Mouse (Mus musculus) splenic B cell, adult 2 months (primary cell): ENCODE measurements around the gene Cc2d2b.

Experiments
- DNase-seq: peaks from one replicate; pipeline ENCODE4 v3.0.0-alpha.2; 2011; ENCODE audit warnings: low read depth, low spot score
- H3K27me3 ChIP-seq: 2 replicates; pipeline ENCODE4 v1.6.1; 2012; ENCODE audit warnings: mild to moderate bottlenecking, low read length, moderate library complexity, mixed read lengths; ENCODE audit not compliant: control insufficient read depth, poor library complexity, insufficient read depth, severe bottlenecking
- H3K36me3 ChIP-seq: 2 replicates; pipeline ENCODE4 v1.6.1; 2012; ENCODE audit warnings: mild to moderate bottlenecking, low read length, moderate library complexity, mixed read lengths; ENCODE audit not compliant: control insufficient read depth, poor library complexity, insufficient read depth, severe bottlenecking

Cc2d2b gene

DNA sequence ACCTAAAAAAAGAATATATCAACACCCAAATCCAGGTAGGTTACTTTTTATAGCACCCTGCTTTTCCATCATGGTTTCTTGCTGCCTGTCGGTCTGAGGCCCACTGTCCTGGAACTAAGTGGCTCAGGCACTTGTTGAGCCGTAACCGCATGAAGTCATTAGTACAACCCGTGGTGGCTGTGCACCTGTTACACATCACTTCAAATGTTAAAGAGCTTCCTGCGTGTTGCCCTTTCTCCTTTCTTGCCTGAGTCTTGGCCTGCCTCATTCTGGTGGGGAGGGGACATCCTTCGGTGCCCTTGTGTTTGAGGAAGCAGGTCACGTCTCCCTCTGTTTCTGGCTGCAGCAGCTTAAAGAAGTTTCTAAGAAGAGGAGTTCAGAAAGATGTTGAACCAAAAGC is 61.3 kb downstream of the Cc2d2b start:
- Histone ChIP-seq H3K36me3 (no peaks in the 10 kb centered on the region; the same call in 1 of the 2 replicates), H3K27me3 (no peaks in the 10 kb centered on the region)
- peak; percentile 79 for DNase-seq

DNA sequence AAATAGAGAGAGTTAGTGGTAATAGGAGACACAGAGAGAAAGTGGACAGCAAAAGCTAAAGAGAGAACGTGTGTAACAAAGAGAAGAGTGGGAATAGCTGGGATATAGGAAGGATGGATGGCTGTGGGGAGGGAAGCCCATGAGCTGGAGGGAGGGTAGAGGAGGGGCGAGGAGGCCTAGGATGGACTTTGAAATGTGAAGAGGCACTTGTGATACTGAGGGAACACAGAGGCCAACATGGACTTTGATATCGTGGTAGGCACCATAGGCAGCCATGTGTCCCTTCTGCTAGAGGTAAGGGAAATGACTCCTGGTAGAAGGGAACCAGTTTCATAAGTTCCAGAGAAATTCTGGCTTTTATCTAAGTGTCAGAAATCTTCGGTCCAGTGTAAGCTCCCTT is 63.3 kb downstream of the Cc2d2b start:
- peaks cover 5% of the 10 kb centered on the region for H3K36me3 ChIP-seq
- no peak for DNase-seq
- H3K27me3 ChIP-seq, result no peaks in the 10 kb centered on the region

- peaks cover 5% of the 10 kb centered on the region for H3K36me3 ChIP-seq
- no peaks in the 10 kb centered on the region for H3K27me3 ChIP-seq
- DNase-seq, result no peak
Measured at GRCm38 (mm10) chr19:40812778-40813177, 64.2 kb downstream of the Cc2d2b start.

DNA sequence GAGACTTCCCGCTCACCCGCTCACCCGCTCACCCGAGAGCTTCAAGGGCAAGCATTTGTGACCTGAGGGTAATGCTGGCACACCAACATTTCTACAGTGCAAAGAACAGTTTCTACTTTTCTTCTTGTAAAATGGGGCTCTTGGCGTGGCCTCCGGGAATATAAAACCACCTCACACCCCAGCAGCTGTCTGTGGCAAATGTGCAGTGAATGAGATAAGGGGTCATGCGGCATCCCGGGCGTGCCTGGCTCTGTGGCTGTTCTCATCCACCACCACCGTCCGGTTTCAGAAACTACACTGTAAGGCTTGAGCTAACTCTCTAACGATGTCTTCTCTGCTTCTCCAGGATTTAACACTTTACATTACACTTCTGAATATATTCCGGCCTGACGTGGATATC is 64.8 kb downstream of the Cc2d2b start:
- no peaks in the 10 kb centered on the region for H3K27me3 ChIP-seq
- peaks cover 5% of the 10 kb centered on the region for H3K36me3 ChIP-seq
- no peak for DNase-seq

DNA sequence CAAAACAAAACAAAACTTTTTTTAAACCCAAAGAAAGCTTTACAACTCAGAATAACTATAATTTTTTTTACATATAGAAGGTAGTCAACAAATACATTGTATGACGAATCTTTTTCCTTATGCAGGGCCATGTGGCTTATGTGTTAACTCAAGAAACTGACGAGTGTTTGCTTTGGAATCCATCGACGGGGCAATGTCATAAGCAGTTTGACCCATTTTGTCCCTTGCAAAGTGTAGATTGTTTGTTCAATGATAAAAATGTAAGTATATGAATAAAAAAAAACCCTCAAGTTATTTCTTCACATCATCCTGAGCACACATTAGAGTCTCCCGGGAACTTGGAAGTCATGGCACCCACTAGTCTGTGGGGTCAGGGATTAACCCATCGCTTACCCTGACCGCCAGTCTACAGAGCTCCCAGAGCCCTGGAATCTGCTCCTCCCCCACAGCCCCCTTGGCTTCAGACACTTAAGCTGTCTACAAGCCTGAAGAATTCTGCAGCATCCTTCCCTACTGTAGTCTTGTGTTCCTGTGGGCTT is 67.2 kb downstream of the Cc2d2b start:
- peaks cover 5% of the 10 kb centered on the region for H3K36me3 ChIP-seq
- no peak for DNase-seq
- H3K27me3 ChIP-seq, result no peaks in the 10 kb centered on the region

DNA sequence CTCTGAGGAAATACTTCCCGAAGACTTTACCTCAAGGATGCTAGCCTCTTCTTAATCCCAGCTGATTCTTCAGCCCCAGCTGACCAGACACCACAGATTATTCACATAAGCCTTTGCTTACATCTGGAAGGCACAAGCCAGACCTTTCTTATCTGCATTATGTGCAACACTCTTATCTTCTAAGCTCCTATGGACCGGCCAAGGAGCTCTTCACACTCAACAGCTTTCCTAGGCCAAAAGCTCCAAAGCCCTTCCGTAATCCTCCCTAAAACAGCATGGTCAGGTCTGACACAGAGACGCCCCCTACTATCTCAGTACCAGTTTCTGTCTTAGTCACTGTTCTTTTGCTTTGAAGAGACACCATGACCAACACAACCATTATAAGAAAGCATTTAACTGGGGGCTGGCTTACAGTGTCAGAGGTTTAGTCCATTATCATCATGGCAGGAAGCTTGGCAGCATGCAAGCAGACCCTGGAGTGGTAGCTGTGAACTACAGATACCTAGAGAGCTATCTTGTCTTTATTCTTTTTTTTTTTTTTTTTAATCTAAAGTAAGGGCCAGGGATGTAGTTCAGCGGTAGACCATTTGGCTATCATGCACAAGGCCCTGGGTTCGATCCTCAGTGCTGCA is 69.5 kb downstream of the Cc2d2b start:
- Histone ChIP-seq H3K36me3 (peaks cover 5% of the 10 kb centered on the region), H3K27me3 (no peaks in the 10 kb centered on the region)
- no peak for DNase-seq

GRCm38 (mm10) chr19:40818764-40819163 is 70.2 kb downstream of the Cc2d2b start:
- peak; percentile 88 for DNase-seq
- H3K27me3 ChIP-seq, result no peaks in the 10 kb centered on the region
- peaks cover 5% of the 10 kb centered on the region for H3K36me3 ChIP-seq

DNA sequence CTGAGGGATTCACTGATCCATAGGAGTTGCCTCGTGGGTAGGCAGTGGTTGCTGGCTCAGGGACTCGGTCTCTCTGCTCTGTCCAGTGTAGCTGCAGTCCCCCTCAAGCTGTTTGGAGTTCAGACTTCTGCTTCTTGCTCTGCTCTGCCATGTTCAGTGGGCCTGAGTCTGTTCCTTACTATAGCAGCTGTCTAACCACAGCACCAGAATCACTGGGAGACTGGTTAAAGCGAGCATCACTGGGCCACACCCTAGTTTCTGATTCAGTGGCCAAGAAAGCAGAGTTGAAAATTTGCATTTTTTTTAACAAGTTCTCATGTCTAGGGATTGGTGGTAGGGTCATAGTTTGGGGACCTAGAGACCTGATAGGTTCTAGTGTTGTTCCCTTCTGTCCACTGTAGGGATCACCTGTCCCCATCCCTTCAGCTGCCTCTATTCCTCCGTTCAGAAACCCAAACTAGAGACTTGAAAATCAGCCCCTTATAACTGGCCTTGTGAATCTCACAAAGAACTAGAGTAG is 72.8 kb downstream of the Cc2d2b start:
- DNase-seq, result peak; percentile 73
- Histone ChIP-seq H3K27me3 (no peaks in the 10 kb centered on the region), H3K36me3 (no peaks in the 10 kb centered on the region; the same call in 1 of the 2 replicates)

DNA sequence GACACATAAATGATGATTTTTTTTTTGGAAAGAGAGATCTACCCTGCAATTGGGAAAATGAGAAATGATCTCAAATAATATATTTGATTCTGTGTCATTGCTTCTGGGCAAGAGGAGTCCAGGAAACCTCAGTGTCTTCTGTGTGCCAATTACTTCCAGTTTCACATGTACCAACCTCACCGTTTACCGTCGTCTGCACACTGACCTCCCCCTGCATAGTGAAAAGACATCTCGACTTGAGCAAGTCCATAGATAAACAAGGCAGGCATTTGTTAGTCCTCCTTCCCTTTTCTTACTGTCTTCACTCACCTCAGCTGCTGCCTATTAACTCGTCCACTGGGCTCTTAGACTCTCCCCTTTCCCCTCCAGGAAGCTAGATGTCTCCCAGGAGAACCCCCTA is 77.1 kb downstream of the Cc2d2b start:
- peak; percentile 44 for DNase-seq
- Histone ChIP-seq H3K36me3 (no peaks in the 10 kb centered on the region), H3K27me3 (no peaks in the 10 kb centered on the region)

DNA sequence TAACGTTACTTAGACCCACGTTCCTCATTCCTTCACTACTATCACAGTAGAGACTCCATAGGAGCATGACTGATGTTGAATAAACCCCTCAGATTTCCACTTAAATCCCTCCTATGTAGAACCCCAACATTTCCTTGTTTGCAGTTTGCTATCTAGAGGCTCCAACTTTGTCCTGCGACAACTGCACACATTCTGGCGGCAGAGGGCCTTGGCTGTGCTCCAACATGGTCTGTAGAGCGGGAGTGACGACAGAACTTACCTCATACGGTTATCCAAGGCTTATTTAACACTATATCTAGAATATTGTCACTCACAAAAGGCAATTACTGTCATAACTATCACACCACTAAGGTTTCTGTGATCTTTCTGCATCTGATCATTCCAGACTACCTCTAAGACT is 78.2 kb downstream of the Cc2d2b start:
- no peaks in the 10 kb centered on the region for H3K36me3 ChIP-seq
- no peak for DNase-seq
- no peaks in the 10 kb centered on the region for H3K27me3 ChIP-seq

GRCm38 (mm10) chr19:40830198-40830597 is 81.6 kb downstream of the Cc2d2b start:
- H3K36me3 ChIP-seq, result no peaks in the 10 kb centered on the region; the same call in 1 of the 2 replicates
- no peaks in the 10 kb centered on the region for H3K27me3 ChIP-seq
- DNase-seq, result peak; percentile 25

DNA sequence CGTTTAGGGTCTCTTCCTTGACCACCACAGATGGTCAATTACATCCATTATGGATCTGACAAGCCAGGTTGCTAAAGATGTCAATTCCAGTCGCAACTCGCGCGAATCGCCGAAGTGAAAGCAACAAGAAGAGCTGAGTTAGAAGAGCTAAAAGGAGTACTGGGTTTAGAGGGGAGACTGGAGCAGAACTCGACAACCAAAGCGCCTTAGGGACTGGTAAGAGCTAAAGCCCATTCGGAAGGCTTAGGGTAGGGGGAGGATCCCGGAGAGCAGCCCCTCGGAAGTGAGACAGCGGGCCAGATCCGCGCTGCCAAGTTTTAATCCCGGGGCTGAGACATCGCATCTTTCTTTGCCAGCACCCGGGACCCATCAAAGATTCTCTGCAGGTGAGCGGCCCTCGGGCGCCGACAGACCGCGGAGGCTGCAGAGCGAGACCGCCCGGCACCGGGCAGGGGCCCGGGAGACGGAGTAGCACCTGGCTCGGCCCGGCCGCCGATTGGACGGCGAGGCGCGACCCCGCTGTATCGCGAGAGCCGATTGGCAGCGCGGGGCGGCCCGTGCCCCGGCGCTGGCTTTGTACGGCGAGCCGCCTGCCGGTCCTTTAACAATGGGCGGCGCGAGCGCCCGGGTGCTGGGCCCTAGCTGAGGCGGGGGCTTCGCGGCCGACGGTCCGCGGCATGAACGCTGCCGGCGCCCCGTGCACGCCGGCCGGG is 82.3 kb downstream of the Cc2d2b start, which contains the start of gene Ccnj:
Ccnj (plus strand) TSS at position 577 of the 713 bp plus-strand sequence.
- Histone ChIP-seq H3K36me3 (peaks cover under 1% of the 10 kb centered on the region), H3K27me3 (no peaks in the 10 kb centered on the region)
- peak; percentile 90 for DNase-seq

DNA sequence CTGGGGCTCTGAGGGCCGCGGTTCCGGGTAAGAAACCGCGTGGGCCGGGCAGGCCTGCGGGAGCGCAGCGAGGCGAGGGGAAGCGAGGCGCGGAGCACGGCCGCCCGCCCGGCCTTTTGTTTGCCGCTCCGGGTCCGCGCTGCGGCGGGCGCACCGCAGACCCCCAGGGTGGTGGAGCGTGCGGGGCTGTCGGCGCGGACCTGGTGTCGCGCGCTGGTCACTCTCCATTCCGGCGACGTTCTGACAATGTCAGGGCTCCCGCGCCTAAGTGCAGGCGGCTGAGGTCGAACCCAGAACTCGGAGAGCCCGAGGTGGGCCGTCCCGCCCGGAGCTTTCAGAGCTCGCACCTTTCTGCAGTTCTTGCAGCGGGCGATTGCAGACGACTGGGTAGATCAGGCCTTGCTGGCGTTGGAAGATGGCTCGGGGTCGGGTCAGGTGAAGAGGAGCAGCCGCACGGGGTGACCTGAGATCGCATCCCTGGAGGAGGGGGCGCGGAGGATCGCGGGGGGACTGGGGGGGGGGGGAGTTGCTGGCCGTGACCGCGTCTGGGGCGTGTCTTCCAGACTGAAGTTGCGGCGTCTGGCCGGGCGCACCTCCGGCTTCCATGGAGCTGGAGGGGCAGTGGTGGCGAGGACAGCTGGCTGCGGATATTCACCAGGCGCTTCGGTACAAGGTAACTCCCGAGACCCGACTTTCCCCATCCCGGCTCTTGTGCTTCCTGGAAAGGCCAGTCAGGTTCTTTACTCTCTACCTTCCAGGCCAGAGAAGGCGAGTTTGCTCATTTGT is 83.1 kb downstream of the Cc2d2b start:
- H3K36me3 ChIP-seq, result peaks cover 2% of the 10 kb centered on the region
- peak; percentile 38 for DNase-seq
- no peaks in the 10 kb centered on the region for H3K27me3 ChIP-seq

DNA sequence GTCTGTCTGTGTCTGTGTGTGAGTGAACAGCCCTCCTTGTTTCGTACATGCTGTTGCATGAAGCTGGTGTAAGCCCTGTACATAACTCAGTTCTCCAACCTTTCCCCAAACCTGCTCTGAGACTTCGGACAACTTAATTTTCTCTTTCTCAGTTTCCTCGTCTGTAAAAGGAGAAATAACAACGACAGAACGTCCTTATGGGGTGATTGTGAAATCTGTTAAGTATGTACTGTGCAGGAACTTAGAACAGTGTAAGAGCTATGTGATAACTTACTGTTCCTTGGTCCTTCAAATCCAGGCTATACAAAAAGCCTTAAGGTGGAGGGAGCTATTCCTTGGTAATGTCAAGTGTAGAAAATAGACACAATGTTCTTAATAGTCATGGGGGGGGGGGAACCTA is 83.8 kb downstream of the Cc2d2b start:
- Histone ChIP-seq H3K36me3 (peaks cover 6% of the 10 kb centered on the region), H3K27me3 (no peaks in the 10 kb centered on the region)
- DNase-seq, result no peak
